Mouse (Mus musculus) layer of hippocampus, postnatal 10 days (tissue): ENCODE measurements at regions not wholly inside any gene's neighbourhood (a gene's known extent, or its start where the extent isn't known, plus 50 kb on each side); places are given as distances from the start of the nearest gene placed in this dataset.

ENCODE experiments used
- DNase-seq, 2 experiments: peaks; one replicate each; pipeline ENCODE4 v3.0.0; 2021; ENCODE audit warnings: low spot score in 2 of 2

- no peak for DNase-seq
Measured at GRCm38 (mm10) chr11:64369516-64369915, 65.6 kb upstream of the Hs3st3a1 start.

GRCm38 (mm10) chr11:64335456-64335855 is 99.7 kb upstream of the Hs3st3a1 start:
- DNase-seq: no peak

- no peak for DNase-seq
Measured at GRCm38 (mm10) chr11:64332406-64332805, 102.7 kb upstream of the Hs3st3a1 start.

GRCm38 (mm10) chr11:64331811-64332210 is 103.3 kb upstream of the Hs3st3a1 start:
- peak in 1 of 2 experiments; percentile 10 for DNase-seq

- no peak for DNase-seq
Measured at GRCm38 (mm10) chr11:64329129-64329528, 106.0 kb upstream of the Hs3st3a1 start.

- no peak for DNase-seq
Measured at GRCm38 (mm10) chr11:64327771-64328170, 107.4 kb upstream of the Hs3st3a1 start.

- DNase-seq: no peak
Measured at GRCm38 (mm10) chr11:64326646-64327045, 108.5 kb upstream of the Hs3st3a1 start.

- DNase-seq: no peak
Measured at GRCm38 (mm10) chr11:64321900-64322425, 113.2 kb upstream of the Hs3st3a1 start.

GRCm38 (mm10) chr11:64317458-64317857 is 117.7 kb upstream of the Hs3st3a1 start:
- no peak for DNase-seq

GRCm38 (mm10) chr11:64314997-64315396 is 120.1 kb upstream of the Hs3st3a1 start:
- no peak for DNase-seq

GRCm38 (mm10) chr11:64313241-64313640 is 121.9 kb upstream of the Hs3st3a1 start:
- DNase-seq: no peak

GRCm38 (mm10) chr11:64309881-64310280 is 125.3 kb upstream of the Hs3st3a1 start:
- DNase-seq: no peak

- DNase-seq: no peak
Measured at GRCm38 (mm10) chr11:64297825-64298224, 137.3 kb upstream of the Hs3st3a1 start.

- no peak for DNase-seq
Measured at GRCm38 (mm10) chr11:64288236-64288635, 146.9 kb upstream of the Hs3st3a1 start.

GRCm38 (mm10) chr11:64287499-64287898 is 147.6 kb upstream of the Hs3st3a1 start:
- DNase-seq: no peak

- no peak for DNase-seq
Measured at GRCm38 (mm10) chr11:64281781-64282180, 153.4 kb upstream of the Hs3st3a1 start.

GRCm38 (mm10) chr11:64278259-64279003 is 156.7 kb upstream of the Hs3st3a1 start:
- no peak for DNase-seq

GRCm38 (mm10) chr11:64273726-64274125 is 161.4 kb upstream of the Hs3st3a1 start:
- no peak for DNase-seq

- no peak for DNase-seq
Measured at GRCm38 (mm10) chr11:64273214-64273613, 161.9 kb upstream of the Hs3st3a1 start.

GRCm38 (mm10) chr11:64268121-64268520 is 167.0 kb upstream of the Hs3st3a1 start:
- DNase-seq: no peak

GRCm38 (mm10) chr11:64267547-64267946 is 167.6 kb upstream of the Hs3st3a1 start:
- peak in 1 of 2 experiments; percentile 19 for DNase-seq

- no peak for DNase-seq
Measured at GRCm38 (mm10) chr11:64253517-64254385, 174.5 kb upstream of the Cox10 start.
